Mouse (Mus musculus): ENCODE measurements around the gene Nelfa. TPM values are rescaled to one million over a fixed set of nuclear protein-coding genes. Genes with fewer than 3 reads are reported as not detected.
"Not testable (repeated sequence)": the region's sequence is repeated elsewhere in the genome, so short reads cannot be mapped to it uniquely, and the experiment has no call there.

Gene Nelfa
- total and polyA plus RNA-seq, 3 experiments, result 20.6 to 41.2 (median 23.9) TPM

DNA sequence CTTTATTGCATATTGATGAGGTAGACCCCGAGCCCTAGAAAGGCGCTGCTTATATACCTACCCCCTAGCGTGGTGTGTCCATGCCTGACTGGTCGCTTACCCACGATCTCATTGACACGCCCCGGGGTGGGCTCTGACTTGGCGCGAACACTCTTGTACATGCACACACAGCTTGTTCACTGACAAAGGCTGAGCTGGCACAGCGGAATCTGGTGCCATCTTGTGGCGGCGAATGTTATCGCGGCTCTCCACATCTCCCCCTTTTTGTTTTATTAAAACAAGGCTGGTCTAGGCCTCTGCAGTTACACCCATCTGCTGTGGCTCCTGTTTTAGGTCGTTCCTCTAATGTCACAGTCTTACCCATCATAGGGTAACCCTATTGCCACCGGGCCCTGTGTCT lies 10.8 kb upstream of the Nelfa start:
- DNase-seq (ENCODE audit: extremely low read depth); H3K27me3 ChIP-seq (replicated peaks); H3K27ac ChIP-seq (ENCODE audit: insufficient read depth, low read depth); H3K9me3 ChIP-seq (replicated peaks; ENCODE audit: low read length); H3K4me1 ChIP-seq (ENCODE audit: control insufficient read depth in 1 of 2, insufficient read depth in 2 of 2); H3K36me3 ChIP-seq (replicated peaks in 1 of 2; ENCODE audit: control insufficient read depth in 1 of 2, insufficient read depth in 1 of 2, low read length in 1 of 2); in situ Hi-C loops (cut with MboI; ENCODE audit: low pct_ligation_motif_present, low pct_unique_long_range_greater_than_20kb, low sequenced_read_pairs); H3K79me2 ChIP-seq (replicated peaks; ENCODE audit: control insufficient read depth, extremely low read depth, insufficient read depth, poor library complexity, severe bottlenecking); H3K4me2 ChIP-seq (ENCODE audit: insufficient read depth, low read depth, poor library complexity, severe bottlenecking); H3K4me3 ChIP-seq (replicated peaks in 1 of 3; ENCODE audit: low read depth in 2 of 3, low read length in 2 of 3, poor library complexity in 1 of 3); dilution Hi-C loops (cut with MboI; ENCODE audit: extremely low pct_ligation_motif_present, extremely low pct_unique_long_range_greater_than_20kb, low sequenced_read_pairs); H3K9ac ChIP-seq (ENCODE audit: insufficient read depth, low read depth): not testable (repeated sequence)

DNA sequence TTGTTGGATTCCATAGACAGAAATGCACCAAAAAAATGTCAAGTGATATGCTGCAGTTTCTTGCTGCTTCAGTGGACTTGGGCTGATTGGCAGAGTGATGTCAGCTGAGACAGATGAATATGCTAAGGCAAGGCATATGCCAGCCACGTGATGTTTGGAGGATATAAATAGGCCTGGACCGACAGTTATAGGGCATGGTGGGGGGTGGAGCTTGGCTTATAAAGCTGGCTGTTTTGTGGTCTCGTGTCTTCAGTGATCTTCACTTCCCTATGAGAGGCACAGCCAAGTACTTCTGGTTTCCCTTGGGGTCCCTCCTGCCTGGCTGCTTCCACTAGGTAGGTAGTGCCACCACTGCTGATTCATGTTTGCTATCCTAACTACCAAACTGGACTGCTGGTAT lies 2.2 kb upstream of the Nelfa start:
- no peak overlapping the region for H3K27ac ChIP-seq (ENCODE audit: insufficient read depth, low read depth)
- no peaks in the 10 kb centered on the region for H3K27me3 ChIP-seq (replicated peaks)
- H3K4me2 ChIP-seq (ENCODE audit: insufficient read depth, low read depth, poor library complexity, severe bottlenecking), result no peak overlapping the region
- H3K9me3 ChIP-seq (replicated peaks; ENCODE audit: low read length), result peaks cover 23% of the 10 kb centered on the region
- in situ Hi-C loops (cut with MboI; ENCODE audit: low pct_ligation_motif_present, low pct_unique_long_range_greater_than_20kb, low sequenced_read_pairs) (no loop called here), dilution Hi-C loops (cut with MboI; ENCODE audit: extremely low pct_ligation_motif_present, extremely low pct_unique_long_range_greater_than_20kb, low sequenced_read_pairs) (no loop called here)
- no peak overlapping the region for H3K9ac ChIP-seq (ENCODE audit: insufficient read depth, low read depth)
- no peak overlapping the region for H3K4me3 ChIP-seq (replicated peaks in 1 of 3; ENCODE audit: low read depth in 2 of 3, low read length in 2 of 3, poor library complexity in 1 of 3)
- H3K4me1 ChIP-seq (ENCODE audit: control insufficient read depth in 1 of 2, insufficient read depth in 2 of 2), result peaks cover 2 to 29% of the 10 kb centered on the region in 2 experiments; a peak in 3 of 4 replicates
- peaks cover 24% of the 10 kb centered on the region for H3K79me2 ChIP-seq (replicated peaks; ENCODE audit: control insufficient read depth, extremely low read depth, insufficient read depth, poor library complexity, severe bottlenecking)
- DNase-seq (ENCODE audit: extremely low read depth), result peak; percentile 56
- H3K36me3 ChIP-seq (replicated peaks in 1 of 2; ENCODE audit: control insufficient read depth in 1 of 2, insufficient read depth in 1 of 2, low read length in 1 of 2), result peaks cover 10 to 25% of the 10 kb centered on the region in 2 experiments
- 0 out of 2 replicates have a peak, but pooled peaks have one; percentile 24 for TF ChIP-seq MAX (IDR thresholded peaks at IDR 0.05; ENCODE audit: low read length)
- TF ChIP-seq KAT2A (IDR thresholded peaks at IDR 0.05; ENCODE audit: insufficient replicate concordance, low read length), result no peak

DNA sequence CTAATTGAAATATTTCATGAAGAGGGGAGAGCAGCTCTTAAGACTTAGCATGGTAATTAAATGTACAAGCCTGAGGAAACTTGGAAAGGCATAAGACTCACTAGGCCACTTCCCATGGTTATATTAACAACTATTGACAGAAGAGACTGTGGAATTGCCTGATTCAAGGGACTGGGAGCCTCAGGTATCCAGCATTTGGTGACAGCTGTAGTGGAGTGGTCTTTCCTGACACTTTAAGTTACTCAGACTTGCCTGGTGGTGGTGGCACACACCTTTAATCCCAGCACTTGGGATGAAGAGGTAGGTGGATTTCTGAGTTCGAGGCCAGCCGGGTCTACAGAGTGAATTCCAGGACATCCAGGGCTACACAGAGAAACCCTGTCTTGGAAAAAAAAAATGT lies 1.0 kb upstream of the Nelfa start:
- Histone ChIP-seq H3K27me3 (replicated peaks) (no peaks in the 10 kb centered on the region), H3K4me2 (ENCODE audit: insufficient read depth, low read depth, poor library complexity, severe bottlenecking) (peak overlapping the region; percentile 52), H3K4me3 (replicated peaks in 1 of 3; ENCODE audit: low read depth in 2 of 3, low read length in 2 of 3, poor library complexity in 1 of 3) (peak overlapping the region in 2 of 3 experiments; percentile 70 to 97), H3K79me2 (replicated peaks; ENCODE audit: control insufficient read depth, extremely low read depth, insufficient read depth, poor library complexity, severe bottlenecking) (peaks cover 32% of the 10 kb centered on the region), H3K27ac (ENCODE audit: insufficient read depth, low read depth) (no peak overlapping the region), H3K4me1 (ENCODE audit: control insufficient read depth in 1 of 2, insufficient read depth in 2 of 2) (peaks cover 2 to 40% of the 10 kb centered on the region in 2 experiments; a peak in 3 of 4 replicates), H3K36me3 (replicated peaks in 1 of 2; ENCODE audit: control insufficient read depth in 1 of 2, insufficient read depth in 1 of 2, low read length in 1 of 2) (peaks cover 13 to 28% of the 10 kb centered on the region in 2 experiments), H3K9me3 (replicated peaks; ENCODE audit: low read length) (peaks cover 22% of the 10 kb centered on the region), H3K9ac (ENCODE audit: insufficient read depth, low read depth) (peak overlapping the region; percentile 54)
- in situ Hi-C loops (cut with MboI; ENCODE audit: low pct_ligation_motif_present, low pct_unique_long_range_greater_than_20kb, low sequenced_read_pairs), result no loop called here
- TF ChIP-seq RAD21 (IDR thresholded peaks at IDR 0.05; ENCODE audit: low read depth, low read length) (no peak), HCFC1 (IDR thresholded peaks at IDR 0.05; ENCODE audit: low read depth, low read length) (no peak), ELF1 (IDR thresholded peaks at IDR 0.05; ENCODE audit: low read depth, low read length) (no peak), MYC (IDR thresholded peaks at IDR 0.05; ENCODE audit: low read depth, low read length) (no peak), UBTF (IDR thresholded peaks at IDR 0.05; ENCODE audit: low read depth, low read length) (no peak), USF1 (IDR thresholded peaks at IDR 0.05; ENCODE audit: low read depth, low read length) (no peak), ZKSCAN1 (IDR thresholded peaks at IDR 0.05; ENCODE audit: borderline replicate concordance, low read depth, low read length) (no peak), MAX (IDR thresholded peaks at IDR 0.05; ENCODE audit: low read length) (no peak), BHLHE40 (IDR thresholded peaks at IDR 0.05; ENCODE audit: low read depth, low read length) (no peak), MAZ (IDR thresholded peaks at IDR 0.05; ENCODE audit: low read depth, low read length) (no peak), POLR2AphosphoS2 (IDR thresholded peaks at IDR 0.05; ENCODE audit: low read depth, low read length) (no peak), ETS1 (conservative IDR thresholded peaks at IDR 0.05; ENCODE audit: low read depth, low read length) (no peak), JUN (IDR thresholded peaks at IDR 0.05; ENCODE audit: insufficient read depth, low read depth, low read length) (no peak), TCF12 (IDR thresholded peaks at IDR 0.05; ENCODE audit: low read depth, low read length) (no peak), JUND (conservative IDR thresholded peaks at IDR 0.05; ENCODE audit: low read depth, low read length) (no peak), KAT2A (IDR thresholded peaks at IDR 0.05; ENCODE audit: insufficient replicate concordance, low read length) (no peak), NRF1 (IDR thresholded peaks at IDR 0.05; ENCODE audit: low read depth, low read length) (no peak), MAFK (IDR thresholded peaks at IDR 0.05; ENCODE audit: insufficient replicate concordance, low read length) (no peak), SIN3A (IDR thresholded peaks at IDR 0.05; ENCODE audit: low read length) (no peak), IRF4 (IDR thresholded peaks at IDR 0.05; ENCODE audit: low read depth, low read length) (no peak)
- dilution Hi-C loops (cut with MboI; ENCODE audit: extremely low pct_ligation_motif_present, extremely low pct_unique_long_range_greater_than_20kb, low sequenced_read_pairs), result no loop called here
- no peak for DNase-seq (ENCODE audit: extremely low read depth)
